Mouse (Mus musculus): Measurements from ENCODE around the gene Dnah2. TPM values are rescaled to one million over a fixed set of nuclear protein-coding genes. Genes with fewer than 3 reads are reported as not detected.

Dnah2 gene
- polyA plus RNA-seq, 1 experiment from 2014 or later: 6.9 TPM

DNA sequence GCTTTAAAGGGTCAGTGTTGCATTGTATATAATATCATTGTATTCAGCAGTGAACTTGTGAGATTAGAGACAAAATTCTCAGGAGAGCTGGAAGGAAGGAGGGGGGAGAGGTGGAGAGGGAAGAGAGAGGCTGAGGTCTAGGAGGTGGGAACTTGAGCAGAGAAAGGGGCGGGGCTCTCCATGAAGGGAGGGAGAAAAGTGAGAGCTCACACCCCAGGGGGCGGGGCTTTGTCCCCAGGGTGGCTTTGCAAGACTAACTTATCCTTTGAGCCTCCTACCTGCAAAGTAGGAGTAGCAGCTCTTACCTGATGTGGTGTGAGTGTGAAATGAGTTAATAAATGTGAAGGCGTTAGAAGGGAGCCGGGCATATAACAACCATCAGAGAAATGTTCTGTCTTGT lies 120.2 kb downstream of the Dnah2 start:
- Histone ChIP-seq H3K36me3 (ENCODE audit: control insufficient read depth, insufficient read depth, low read length) (no peaks in the 10 kb centered on the region), H3K9me3 (ENCODE audit: control insufficient read depth, low read length) (no peaks in the 10 kb centered on the region), H3K27me3 (ENCODE audit: control insufficient read depth, insufficient read depth, low read length) (no peaks in the 10 kb centered on the region), H3K27ac (ENCODE audit: low read depth, low read length) (no peak overlapping the region), H3K4me3 (ENCODE audit: low read depth, low read length) (no peak overlapping the region), H3K4me1 (ENCODE audit: control insufficient read depth, insufficient read depth, low read length) (0 out of 2 replicates have a peak, but pooled peaks cover 4% of the 10 kb centered on the region), H3K4me2 (ENCODE audit: low read depth, low read length) (no peak overlapping the region), H3K9ac (replicated peaks; ENCODE audit: low read depth, low read length) (no peak overlapping the region)
- no peak for ATAC-seq (ENCODE audit: low read depth)
- whole genome bisulfite sequencing: 38% methylated on average over 4 of the region's 4 CpGs

DNA sequence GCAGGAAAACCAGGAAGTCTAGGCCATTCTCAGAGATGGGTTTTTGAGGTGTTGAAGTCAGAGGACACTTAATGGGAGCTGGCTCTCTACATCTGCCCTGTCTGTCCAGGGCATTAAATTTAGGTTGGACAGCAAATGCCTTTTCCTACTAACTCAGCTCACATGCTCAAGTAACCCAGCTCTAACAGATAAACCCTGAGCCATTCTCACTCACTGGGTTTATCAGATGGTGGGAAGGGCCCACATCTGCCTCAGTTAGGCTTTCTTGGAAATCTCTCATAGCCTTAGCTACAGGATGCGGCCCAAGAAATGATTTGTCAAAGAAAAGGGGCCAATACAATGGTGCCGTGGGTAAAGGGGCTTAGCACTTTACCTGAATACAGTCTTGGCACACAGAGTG lies 122.7 kb downstream of the Dnah2 start:
- no peak overlapping the region for H3K4me3 ChIP-seq (ENCODE audit: low read depth, low read length)
- 95% methylated on average over 2 of the region's 2 CpGs for WGBS
- H3K4me2 ChIP-seq (ENCODE audit: low read depth, low read length): no peak overlapping the region
- no peak overlapping the region for H3K27ac ChIP-seq (ENCODE audit: low read depth, low read length)
- peaks cover 14% of the 10 kb centered on the region; the same call in 1 of the 2 replicates for H3K27me3 ChIP-seq (ENCODE audit: control insufficient read depth, insufficient read depth, low read length)
- H3K4me1 ChIP-seq (ENCODE audit: control insufficient read depth, insufficient read depth, low read length): no peaks in the 10 kb centered on the region
- no peak for ATAC-seq (ENCODE audit: low read depth)
- H3K9me3 ChIP-seq (ENCODE audit: control insufficient read depth, low read length): no peaks in the 10 kb centered on the region
- no peaks in the 10 kb centered on the region for H3K36me3 ChIP-seq (ENCODE audit: control insufficient read depth, insufficient read depth, low read length)
- no peak overlapping the region for H3K9ac ChIP-seq (replicated peaks; ENCODE audit: low read depth, low read length)

DNA sequence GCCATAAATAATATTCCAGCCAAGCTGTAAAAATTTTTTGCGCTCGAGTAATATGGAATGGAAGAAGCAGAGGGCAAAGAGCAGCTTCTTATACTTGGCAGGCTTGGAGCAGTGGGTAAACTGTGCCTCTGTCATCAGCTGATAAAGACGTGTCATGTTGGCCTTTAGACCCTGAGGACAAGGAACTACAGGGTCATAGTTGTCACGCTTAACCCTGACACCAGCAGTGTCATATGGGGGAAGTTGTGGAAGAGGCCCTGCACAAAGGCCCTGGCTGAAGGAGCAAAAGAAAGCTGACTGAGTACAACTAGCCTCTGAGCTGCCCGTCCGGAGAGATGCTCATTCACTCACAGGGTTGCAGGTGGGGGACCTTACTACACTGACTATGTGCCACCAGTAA lies 125.0 kb downstream of the Dnah2 start:
- Histone ChIP-seq H3K9me3 (ENCODE audit: control insufficient read depth, low read length) (no peaks in the 10 kb centered on the region), H3K27ac (ENCODE audit: low read depth, low read length) (no peak overlapping the region), H3K4me3 (ENCODE audit: low read depth, low read length) (no peak overlapping the region), H3K36me3 (ENCODE audit: control insufficient read depth, insufficient read depth, low read length) (no peaks in the 10 kb centered on the region), H3K9ac (replicated peaks; ENCODE audit: low read depth, low read length) (no peak overlapping the region), H3K4me2 (ENCODE audit: low read depth, low read length) (no peak overlapping the region), H3K27me3 (ENCODE audit: control insufficient read depth, insufficient read depth, low read length) (peaks cover 14% of the 10 kb centered on the region; the same call in 1 of the 2 replicates), H3K4me1 (ENCODE audit: control insufficient read depth, insufficient read depth, low read length) (peaks cover 16% of the 10 kb centered on the region)
- WGBS: 78% methylated on average over 6 of the region's 6 CpGs
- no peak for ATAC-seq (ENCODE audit: low read depth)

DNA sequence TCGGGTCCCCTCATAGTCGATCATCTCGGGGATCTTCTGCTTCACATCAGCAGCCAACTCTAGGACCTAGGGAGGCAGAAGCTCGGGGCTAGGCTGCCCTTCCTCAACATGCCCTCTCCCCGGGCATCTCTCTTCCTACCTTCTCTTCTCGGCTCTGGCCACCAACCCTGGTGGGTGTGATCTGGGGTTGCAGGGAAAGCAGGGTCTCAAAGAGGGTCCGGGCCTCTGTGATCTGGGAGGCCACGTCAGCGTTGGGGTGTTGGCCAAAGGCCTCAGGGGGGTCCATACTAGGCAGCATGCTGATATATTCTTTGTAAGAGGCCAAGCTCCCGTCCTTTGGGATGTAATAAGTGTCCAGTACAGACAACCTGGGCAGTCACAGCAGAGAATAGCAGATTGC lies 126.1 kb downstream of the Dnah2 start:
- Histone ChIP-seq H3K4me3 (ENCODE audit: low read depth, low read length) (no peak overlapping the region), H3K4me2 (ENCODE audit: low read depth, low read length) (no peak overlapping the region), H3K9me3 (ENCODE audit: control insufficient read depth, low read length) (no peaks in the 10 kb centered on the region), H3K9ac (replicated peaks; ENCODE audit: low read depth, low read length) (no peak overlapping the region), H3K36me3 (ENCODE audit: control insufficient read depth, insufficient read depth, low read length) (no peaks in the 10 kb centered on the region), H3K27ac (ENCODE audit: low read depth, low read length) (no peak overlapping the region), H3K4me1 (ENCODE audit: control insufficient read depth, insufficient read depth, low read length) (peaks cover 19% of the 10 kb centered on the region), H3K27me3 (ENCODE audit: control insufficient read depth, insufficient read depth, low read length) (peaks cover 14% of the 10 kb centered on the region; the same call in 1 of the 2 replicates)
- WGBS: 86% methylated on average over 10 of the region's 10 CpGs
- ATAC-seq (ENCODE audit: low read depth): no peak

GRCm38 (mm10) chr11:69421131-69421977 lies 127.6 kb downstream of the Dnah2 start:
- no peak overlapping the region for H3K4me3 ChIP-seq (ENCODE audit: low read depth, low read length)
- no peak overlapping the region for H3K9ac ChIP-seq (replicated peaks; ENCODE audit: low read depth, low read length)

DNA sequence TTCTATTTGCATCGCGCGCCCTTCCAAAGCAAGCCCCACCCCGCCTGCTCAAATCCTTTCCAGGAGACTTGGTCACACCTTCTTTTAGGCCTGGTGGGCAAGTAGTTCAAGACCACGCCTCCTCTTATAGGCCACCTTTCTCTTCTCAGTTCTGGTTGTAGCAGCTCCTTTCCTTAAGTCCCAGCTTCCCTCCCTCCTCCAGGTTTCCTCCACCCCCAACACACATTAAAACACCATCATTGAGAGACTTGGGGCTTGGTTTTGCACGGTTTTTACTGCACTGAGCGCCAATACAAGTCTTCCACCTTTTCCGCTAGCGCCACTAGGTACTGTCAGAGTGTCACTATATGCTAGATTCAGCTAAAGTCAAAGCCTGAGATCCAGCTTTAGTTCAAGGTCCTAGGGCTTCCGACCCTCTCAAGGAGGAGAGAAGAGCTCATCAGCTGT lies 128.3 kb downstream of the Dnah2 start:
- no peaks in the 10 kb centered on the region for H3K9me3 ChIP-seq (ENCODE audit: control insufficient read depth, low read length)
- H3K9ac ChIP-seq (replicated peaks; ENCODE audit: low read depth, low read length): 0 out of 2 replicates have a peak overlapping the region, but pooled peaks have one; percentile 18
- no peaks in the 10 kb centered on the region for H3K36me3 ChIP-seq (ENCODE audit: control insufficient read depth, insufficient read depth, low read length)
- peaks cover 14% of the 10 kb centered on the region; the same call in 1 of the 2 replicates for H3K27me3 ChIP-seq (ENCODE audit: control insufficient read depth, insufficient read depth, low read length)
- peak overlapping the region; percentile 99 for H3K4me2 ChIP-seq (ENCODE audit: low read depth, low read length)
- ATAC-seq (ENCODE audit: low read depth): no peak
- H3K4me1 ChIP-seq (ENCODE audit: control insufficient read depth, insufficient read depth, low read length): peaks cover 28% of the 10 kb centered on the region
- no peak overlapping the region for H3K27ac ChIP-seq (ENCODE audit: low read depth, low read length)
- WGBS: 8% methylated on average over 10 of the region's 10 CpGs
- peak overlapping the region; percentile 83 for H3K4me3 ChIP-seq (ENCODE audit: low read depth, low read length)

More at GRCm38 (mm10) chr11:69421131-69421977, 127.6 kb downstream of the Dnah2 start:
- 13% methylated on average over 25 of the region's 25 CpGs for WGBS
- ATAC-seq (ENCODE audit: low read depth): no peak
- Histone ChIP-seq H3K36me3 (ENCODE audit: control insufficient read depth, insufficient read depth, low read length) (no peaks in the 10 kb centered on the region), H3K27ac (ENCODE audit: low read depth, low read length) (no peak overlapping the region), H3K4me2 (ENCODE audit: low read depth, low read length) (0 out of 2 replicates have a peak overlapping the region, but pooled peaks have one; percentile 99), H3K4me1 (ENCODE audit: control insufficient read depth, insufficient read depth, low read length) (peaks cover 28% of the 10 kb centered on the region), H3K9me3 (ENCODE audit: control insufficient read depth, low read length) (no peaks in the 10 kb centered on the region), H3K27me3 (ENCODE audit: control insufficient read depth, insufficient read depth, low read length) (peaks cover 14% of the 10 kb centered on the region; the same call in 1 of the 2 replicates)

DNA sequence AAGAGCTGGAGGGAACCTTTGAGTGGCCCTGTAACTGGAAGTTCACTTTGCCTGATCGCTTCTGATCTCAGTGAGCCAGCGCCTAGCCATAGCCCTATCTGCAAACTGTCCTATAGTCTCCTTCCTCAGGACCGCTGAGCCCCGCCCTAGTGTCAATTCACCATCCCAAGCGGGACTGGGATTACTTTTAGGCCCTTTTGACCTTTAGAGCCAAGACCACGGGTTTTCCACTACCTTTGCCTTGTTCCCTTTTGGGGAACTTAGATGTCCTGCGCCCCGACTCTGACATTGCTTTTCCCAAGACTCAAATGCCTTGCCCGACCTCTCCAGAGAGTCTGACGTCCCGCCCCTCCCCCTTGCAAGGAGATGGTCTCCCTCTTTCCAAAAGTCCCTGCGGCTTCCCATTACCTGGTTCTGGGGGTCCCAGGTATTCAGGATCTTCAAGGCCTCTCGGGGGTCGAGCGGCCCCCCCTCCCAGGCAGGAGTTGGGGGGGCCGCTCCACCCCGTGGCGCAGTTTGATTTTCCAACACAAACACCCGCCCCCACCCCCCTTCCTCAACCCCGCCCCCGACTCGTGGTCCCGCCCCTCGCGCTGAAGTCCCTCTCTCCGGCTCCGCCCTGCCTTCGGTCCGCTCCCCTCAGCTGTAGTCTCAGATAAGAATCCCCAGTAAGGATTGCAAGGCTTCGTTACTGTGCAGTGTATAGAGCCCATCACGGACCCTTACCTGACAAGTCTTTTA lies 128.9 kb downstream of the Dnah2 start:
- peaks cover 30% of the 10 kb centered on the region for H3K4me1 ChIP-seq (ENCODE audit: control insufficient read depth, insufficient read depth, low read length)
- 1% methylated on average over 31 of the region's 31 CpGs for WGBS

GRCm38 (mm10) chr11:69419443-69419812 lies 129.5 kb downstream of the Dnah2 start:
- Histone ChIP-seq H3K27ac (ENCODE audit: low read depth, low read length) (peak overlapping the region; percentile 99), H3K36me3 (ENCODE audit: control insufficient read depth, insufficient read depth, low read length) (no peaks in the 10 kb centered on the region), H3K9me3 (ENCODE audit: control insufficient read depth, low read length) (no peaks in the 10 kb centered on the region), H3K4me2 (ENCODE audit: low read depth, low read length) (peak overlapping the region; percentile 99), H3K9ac (replicated peaks; ENCODE audit: low read depth, low read length) (peak overlapping the region; percentile 64), H3K27me3 (ENCODE audit: control insufficient read depth, insufficient read depth, low read length) (peaks cover 14% of the 10 kb centered on the region; the same call in 1 of the 2 replicates), H3K4me3 (ENCODE audit: low read depth, low read length) (peak overlapping the region; percentile 83), H3K4me1 (ENCODE audit: control insufficient read depth, insufficient read depth, low read length) (peaks cover 36% of the 10 kb centered on the region)
- ATAC-seq (ENCODE audit: low read depth): 0 out of 2 replicates have a peak, but pooled peaks have one; percentile 10
- under 1% methylated on average over 19 of the region's 19 CpGs for WGBS

More for the DNA sequence above, 128.9 kb downstream of the Dnah2 start:
- ATAC-seq (ENCODE audit: low read depth): no peak
- Histone ChIP-seq H3K9me3 (ENCODE audit: control insufficient read depth, low read length) (no peaks in the 10 kb centered on the region), H3K36me3 (ENCODE audit: control insufficient read depth, insufficient read depth, low read length) (no peaks in the 10 kb centered on the region), H3K27me3 (ENCODE audit: control insufficient read depth, insufficient read depth, low read length) (peaks cover 14% of the 10 kb centered on the region; the same call in 1 of the 2 replicates), H3K4me2 (ENCODE audit: low read depth, low read length) (peak overlapping the region; percentile 99), H3K27ac (ENCODE audit: low read depth, low read length) (peak overlapping the region; percentile 99; the same call in 1 of the 2 replicates), H3K9ac (replicated peaks; ENCODE audit: low read depth, low read length) (peak overlapping the region; percentile 64), H3K4me3 (ENCODE audit: low read depth, low read length) (peak overlapping the region; percentile 83)
